Mouse (Mus musculus) kidney, adult 2 months (tissue): Measurements from ENCODE around the gene Wfdc12.

Experiments used
- CTCF ChIP-seq: fragments of 200-500 bp; conservative IDR thresholded peaks from 2 replicates; pipeline ENCODE4 v1.5.1; 2011; ENCODE audit warnings: low read depth, mild to moderate bottlenecking, control low read depth, low read length, moderate library complexity, mixed read lengths; ENCODE audit not compliant: insufficient read depth, insufficient read length
- POLR2A ChIP-seq: fragments of 200-500 bp; IDR thresholded peaks from one replicate; pipeline ENCODE4 v1.6.1; 2011; ENCODE audit warnings: low read depth, low read length, control low read depth

GRCm38 (mm10) chr2:164182692-164183255 is 7.6 kb downstream of the Wfdc12 start, which contains the start of gene Wfdc5:
- TF ChIP-seq CTCF (no peak), POLR2A (no peak)
